In the genomic region with DNA sequence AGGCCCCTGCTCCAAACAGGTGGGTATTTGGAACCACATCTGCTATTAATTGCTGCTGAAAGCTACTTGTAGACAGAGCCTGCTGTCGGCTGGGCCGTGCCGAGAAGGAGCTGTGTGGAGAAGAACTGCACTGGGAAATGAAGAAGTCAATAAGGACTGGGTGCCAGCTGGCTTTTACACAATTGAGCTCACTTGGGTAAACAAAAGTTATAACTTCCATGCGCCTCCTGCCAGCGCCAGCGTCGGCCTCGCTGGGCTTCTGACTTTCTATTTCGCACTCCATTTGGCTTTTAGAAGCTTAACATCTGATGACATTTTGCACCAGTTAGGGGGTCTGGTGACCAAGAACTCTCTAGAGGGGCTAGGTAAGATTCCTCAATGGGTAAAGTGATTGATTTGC, we compare ENCODE assay signal across 8 mouse cellular contexts.
A peak's percentile ranks its signal among the peaks of the same experiment; 100 is the strongest.
DNase-seq lines count a peak whose midpoint lies in the region; ATAC-seq lines count a peak whose summit lies in the region.
"Had no signal": no experiment of that assay in that cellular context is flagged by ENCODE, and none has a peak within 500 bp of the region (broad histone marks: within the 10 kb centered on the region; RNA-seq: fewer than 3 reads in every experiment).

No protein-coding gene starts in this region.

- no peak overlapping the region for H3K4me3 ChIP-seq in heart, embryonic 12.5 days

- no peaks in the 10 kb centered on the region for H3K27me3 ChIP-seq in heart, embryonic 12.5 days (replicated peaks)

- H3K36me3 ChIP-seq in heart, embryonic 12.5 days = no peaks in the 10 kb centered on the region

- ATAC-seq in heart, embryonic 12.5 days (ENCODE audit: insufficient number of reproducible peaks, low FRiP score) = no peak

- peaks cover 14% of the 10 kb centered on the region for H3K4me1 ChIP-seq in heart, embryonic 12.5 days (replicated peaks)

- H3K27ac ChIP-seq in heart, embryonic 12.5 days (ENCODE audit: poor library complexity, severe bottlenecking) = no peak overlapping the region
- H3K27ac ChIP-seq: macrophage had no signal

- peak; percentile 9 for DNase-seq in heart, adult 8-10 months (ENCODE audit: low spot score)
- DNase-seq in right cerebral cortex, postnatal 10 days (ENCODE audit: low spot score in 2 of 2) = peak; percentile 32 to 42
- DNase-seq in right cerebral cortex, postnatal 25 days = no peak
- peak; percentile 6 to 10 for DNase-seq in heart, postnatal 36 days
- DNase-seq in skeletal muscle tissue, adult 2 months (ENCODE audit: low read depth, low spot score) = peak; percentile 0
- no peak for DNase-seq in thymus, postnatal 4 days

- no peaks in the 10 kb centered on the region for H3K9me3 ChIP-seq in heart, embryonic 12.5 days (replicated peaks)

- intact Hi-C loops in heart, postnatal 36 days (cut with DNase I) = no loop called here

- WGBS in heart, embryonic 12.5 days = 70% methylated on average over 9 of the region's 9 CpGs

- H3K9ac ChIP-seq in heart, embryonic 12.5 days = no peak overlapping the region

- no peak overlapping the region for H3K4me2 ChIP-seq in heart, embryonic 12.5 days

Comparison
In these comparisons a context has a peak if more than half of its experiments do, and no peak if none do; other contexts are left out.
1. DNase-seq: peak in heart, adult 8-10 months (single experiment), right cerebral cortex, postnatal 10 days (2 of 2), heart, postnatal 36 days (2 of 2) and skeletal muscle tissue, adult 2 months (single experiment); none in right cerebral cortex, postnatal 25 days (single experiment) and thymus, postnatal 4 days (single experiment).